Mouse (Mus musculus) kidney, adult 2 months (tissue): Measurements from ENCODE around the gene Ets1.

Experiments used
- CTCF ChIP-seq: fragments of 200-500 bp; conservative IDR thresholded peaks from 2 replicates; pipeline ENCODE4 v1.5.1; 2011; ENCODE audit warnings: low read depth, mild to moderate bottlenecking, control low read depth, low read length, moderate library complexity, mixed read lengths; ENCODE audit not compliant: insufficient read depth, insufficient read length
- POLR2A ChIP-seq: fragments of 200-500 bp; IDR thresholded peaks from one replicate; pipeline ENCODE4 v1.6.1; 2011; ENCODE audit warnings: low read depth, low read length, control low read depth

- TF ChIP-seq CTCF (no peak), POLR2A (no peak)
These were observed 128.4 kb downstream of the Ets1 start for GRCm38 (mm10) chr9:32764374-32764773.
